Mouse (Mus musculus) hindbrain, embryonic 15.5 days (tissue): ENCODE measurements around the gene Rhoj. TPM values are rescaled to one million over a fixed set of nuclear protein-coding genes. Genes with fewer than 3 reads are reported as not detected.
"Not testable (repeated sequence)": the region's sequence is repeated elsewhere in the genome, so short reads cannot be mapped to it uniquely, and the experiment has no call there.

Experiments used
- ATAC-seq: fragments of 200-750 bp; cut with Nextera tagmentation; 2 replicates; pipeline ENCODE4 v1.8.0; 2017; ENCODE audit warnings: low read depth, moderate number of reproducible peaks, moderate TSS enrichment; ENCODE audit not compliant: low FRiP score
- H3K27ac ChIP-seq: fragments of 300-500 bp; sonication (generic); replicated peaks from 2 replicates; pipeline ENCODE4 v1.5.1; 2015; ENCODE audit warnings: mild to moderate bottlenecking, inconsistent platforms
- H3K27me3 ChIP-seq: fragments of 300-500 bp; sonication (generic); 2 replicates; pipeline ENCODE4 v1.6.1; 2015; ENCODE audit warnings: control low read depth, inconsistent platforms
- H3K36me3 ChIP-seq: fragments of 300-500 bp; sonication (generic); 2 replicates; pipeline ENCODE4 v1.6.1; 2015; ENCODE audit warnings: control low read depth, inconsistent platforms
- H3K4me1 ChIP-seq: fragments of 300-500 bp; sonication (generic); replicated peaks from 2 replicates; pipeline ENCODE4 v1.6.1; 2015; ENCODE audit warnings: control low read depth, inconsistent platforms
- H3K4me2 ChIP-seq: fragments of 300-500 bp; sonication (generic); 2 replicates; pipeline ENCODE4 v1.6.1; 2015; ENCODE audit warnings: moderate library complexity, mild to moderate bottlenecking, inconsistent platforms
- H3K4me3 ChIP-seq: fragments of 300-500 bp; sonication (generic); 2 replicates; pipeline ENCODE4 v1.5.1; 2015; ENCODE audit warnings: mild to moderate bottlenecking, inconsistent platforms
- H3K9ac ChIP-seq: fragments of 300-500 bp; sonication (generic); 2 replicates; pipeline ENCODE4 v1.6.1; 2015; ENCODE audit warnings: inconsistent platforms
- H3K9me3 ChIP-seq: fragments of 300-500 bp; sonication (generic); 2 replicates; pipeline ENCODE4 v1.6.1; 2016; ENCODE audit warnings: control low read depth, inconsistent platforms
- WGBS: fragments of 180-500 bp; shearing (Covaris S2); methylation state at CpG from one replicate; pipeline ENCODE4 v1.1.7; 2015; 5-methylcytosine and 5-hydroxymethylcytosine counted together
- polyA plus RNA-seq: library from polyadenylated mRNA; unstranded; fragments of >200 nt; fragmentation: Nextera tagmentation; extraction: Ambion mirVana; gene quantifications from 2 replicates; pipeline ENCODE4 v1.2.1, GENCODE M21; 2015

Rhoj gene
- polyA plus RNA-seq, 1 experiment from 2014 or later = 22.8 TPM

- Histone ChIP-seq H3K9ac (no peak overlapping the region), H3K27me3 (0 out of 2 replicates have a peak, but pooled peaks cover 4% of the 10 kb centered on the region), H3K4me1 (peaks cover 18% of the 10 kb centered on the region), H3K9me3 (no peaks in the 10 kb centered on the region), H3K4me2 (peak overlapping the region; percentile 97), H3K4me3 (peak overlapping the region; percentile 7; the same call in 1 of the 2 replicates), H3K36me3 (no peaks in the 10 kb centered on the region), H3K27ac (no peak overlapping the region)
- 65% methylated on average over 6 of the region's 6 CpGs for WGBS
- no peak for ATAC-seq
Observed at GRCm38 (mm10) chr12:75309756-75310155, 1.6 kb downstream of the Rhoj start.

- 86% methylated on average over 12 of the region's 12 CpGs for WGBS
Observed at GRCm38 (mm10) chr12:75310766-75311165, 2.6 kb downstream of the Rhoj start.

GRCm38 (mm10) chr12:75311879-75312278, 3.8 kb downstream of the Rhoj start:
- Histone ChIP-seq H3K4me2 (no peak overlapping the region), H3K4me3 (no peak overlapping the region), H3K27me3 (0 out of 2 replicates have a peak, but pooled peaks cover 4% of the 10 kb centered on the region), H3K27ac (no peak overlapping the region), H3K36me3 (no peaks in the 10 kb centered on the region), H3K9me3 (no peaks in the 10 kb centered on the region), H3K9ac (no peak overlapping the region), H3K4me1 (peaks cover 18% of the 10 kb centered on the region)
- WGBS = 85% methylated on average over 8 of the region's 8 CpGs
- no peak for ATAC-seq

More at GRCm38 (mm10) chr12:75310766-75311165, 2.6 kb downstream of the Rhoj start:
- Histone ChIP-seq H3K9me3 (no peaks in the 10 kb centered on the region), H3K4me2 (no peak overlapping the region), H3K27me3 (0 out of 2 replicates have a peak, but pooled peaks cover 4% of the 10 kb centered on the region), H3K36me3 (no peaks in the 10 kb centered on the region), H3K4me3 (0 out of 2 replicates have a peak overlapping the region, but pooled peaks have one; percentile 7), H3K4me1 (peaks cover 18% of the 10 kb centered on the region), H3K9ac (no peak overlapping the region), H3K27ac (0 out of 2 replicates have a peak overlapping the region, but pooled peaks have one; percentile 14)
- ATAC-seq = no peak

DNA sequence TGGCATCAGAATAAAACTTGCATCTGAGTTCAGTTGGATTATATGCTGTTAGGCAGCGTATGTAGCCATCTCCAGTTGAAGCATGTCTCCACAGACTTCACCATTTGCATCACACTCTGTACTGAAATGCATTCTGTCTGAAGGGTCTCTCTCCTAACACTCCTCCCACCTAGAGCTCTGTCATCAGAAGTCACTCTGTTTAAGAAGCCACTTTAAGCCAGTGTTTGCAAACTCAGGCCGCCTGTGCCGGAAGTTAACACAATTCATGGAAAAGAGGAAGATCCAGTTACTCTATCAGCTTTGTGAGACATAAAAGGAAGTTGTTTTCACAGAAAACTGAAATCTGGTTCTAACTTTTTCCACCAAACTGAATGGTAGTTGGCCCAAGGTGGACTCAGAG, 5.9 kb downstream of the Rhoj start:
- no peaks in the 10 kb centered on the region for H3K36me3 ChIP-seq
- H3K27ac ChIP-seq = no peak overlapping the region
- 0 out of 2 replicates have a peak, but pooled peaks cover 4% of the 10 kb centered on the region for H3K27me3 ChIP-seq
- H3K9ac ChIP-seq = no peak overlapping the region
- no peak overlapping the region for H3K4me3 ChIP-seq
- ATAC-seq = no peak
- H3K4me2 ChIP-seq = no peak overlapping the region
- H3K9me3 ChIP-seq = no peaks in the 10 kb centered on the region
- WGBS = 86% methylated on average over 3 of the region's 3 CpGs
- H3K4me1 ChIP-seq = no peaks in the 10 kb centered on the region

- H3K36me3 ChIP-seq = no peaks in the 10 kb centered on the region
- no peaks in the 10 kb centered on the region for H3K9me3 ChIP-seq
- no peak overlapping the region for H3K27ac ChIP-seq
- H3K4me1 ChIP-seq = no peaks in the 10 kb centered on the region
- no peak overlapping the region for H3K4me2 ChIP-seq
- no peaks in the 10 kb centered on the region for H3K27me3 ChIP-seq
- WGBS = 87% methylated on average over 3 of the region's 3 CpGs
- no peak for ATAC-seq
- no peak overlapping the region for H3K9ac ChIP-seq
- H3K4me3 ChIP-seq = no peak overlapping the region
Observed at GRCm38 (mm10) chr12:75315851-75316250, 7.7 kb downstream of the Rhoj start.

GRCm38 (mm10) chr12:75320441-75320925, 12.4 kb downstream of the Rhoj start:
- Histone ChIP-seq H3K4me3 (no peak overlapping the region), H3K9ac (no peak overlapping the region), H3K9me3 (no peaks in the 10 kb centered on the region), H3K27me3 (no peaks in the 10 kb centered on the region), H3K36me3 (no peaks in the 10 kb centered on the region), H3K4me2 (no peak overlapping the region), H3K27ac (no peak overlapping the region), H3K4me1 (no peaks in the 10 kb centered on the region)
- 80% methylated on average over 12 of the region's 12 CpGs for WGBS
- no peak for ATAC-seq

GRCm38 (mm10) chr12:75321189-75321588, 13.1 kb downstream of the Rhoj start:
- no peak for ATAC-seq
- Histone ChIP-seq H3K9ac (no peak overlapping the region), H3K9me3 (no peaks in the 10 kb centered on the region), H3K4me3 (no peak overlapping the region), H3K36me3 (no peaks in the 10 kb centered on the region), H3K4me2 (no peak overlapping the region), H3K27ac (no peak overlapping the region), H3K27me3 (no peaks in the 10 kb centered on the region), H3K4me1 (no peaks in the 10 kb centered on the region)
- 81% methylated on average over 4 of the region's 4 CpGs for WGBS

- Histone ChIP-seq H3K4me3 (no peak overlapping the region), H3K9me3 (no peaks in the 10 kb centered on the region), H3K27me3 (no peaks in the 10 kb centered on the region), H3K4me2 (no peak overlapping the region), H3K27ac (no peak overlapping the region), H3K9ac (no peak overlapping the region), H3K36me3 (no peaks in the 10 kb centered on the region), H3K4me1 (no peaks in the 10 kb centered on the region)
- no peak for ATAC-seq
- WGBS = 96% methylated on average over 2 of the region's 2 CpGs
Observed at GRCm38 (mm10) chr12:75329188-75329587, 21.1 kb downstream of the Rhoj start.

- Histone ChIP-seq H3K27ac (no peak overlapping the region), H3K4me1 (no peaks in the 10 kb centered on the region), H3K36me3 (no peaks in the 10 kb centered on the region), H3K9ac (no peak overlapping the region), H3K9me3 (no peaks in the 10 kb centered on the region), H3K4me3 (no peak overlapping the region), H3K4me2 (no peak overlapping the region), H3K27me3 (no peaks in the 10 kb centered on the region)
- WGBS = 91% methylated on average over 3 of the region's 3 CpGs
- ATAC-seq = no peak
Observed at GRCm38 (mm10) chr12:75339894-75340293, 31.8 kb downstream of the Rhoj start.

DNA sequence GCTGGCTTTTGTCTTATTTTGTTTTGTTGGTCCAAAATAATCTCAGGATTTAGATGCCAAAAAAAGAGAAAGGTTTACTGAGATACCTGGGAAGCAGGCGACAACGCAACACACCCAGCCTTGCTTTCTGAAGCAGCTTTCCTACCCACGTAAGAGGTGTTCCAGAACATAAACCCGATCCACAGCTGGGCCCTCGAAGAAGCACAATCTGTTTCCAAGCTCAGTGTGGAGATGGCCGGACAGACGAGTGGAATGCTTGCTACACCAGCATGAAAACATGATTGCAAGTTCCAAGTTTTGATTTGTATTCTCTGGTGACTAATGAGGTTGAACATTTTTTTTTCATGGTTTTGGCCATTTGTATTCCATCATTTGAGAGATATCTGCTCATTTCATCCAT, 32.2 kb downstream of the Rhoj start:
- H3K9me3 ChIP-seq = no peaks in the 10 kb centered on the region
- no peak overlapping the region for H3K9ac ChIP-seq
- H3K27ac ChIP-seq = no peak overlapping the region
- no peaks in the 10 kb centered on the region for H3K36me3 ChIP-seq
- no peak overlapping the region for H3K4me3 ChIP-seq
- ATAC-seq = no peak
- no peak overlapping the region for H3K4me2 ChIP-seq
- H3K4me1 ChIP-seq = no peaks in the 10 kb centered on the region
- 95% methylated on average over 7 of the region's 7 CpGs for WGBS
- H3K27me3 ChIP-seq = no peaks in the 10 kb centered on the region

GRCm38 (mm10) chr12:75348551-75348950, 40.4 kb downstream of the Rhoj start:
- Histone ChIP-seq H3K4me1 (no peaks in the 10 kb centered on the region), H3K9me3 (no peaks in the 10 kb centered on the region), H3K27me3 (no peaks in the 10 kb centered on the region), H3K4me3 (no peak overlapping the region), H3K27ac (no peak overlapping the region), H3K36me3 (no peaks in the 10 kb centered on the region), H3K9ac (no peak overlapping the region), H3K4me2 (no peak overlapping the region)
- no peak for ATAC-seq
- 87% methylated on average over 7 of the region's 7 CpGs for WGBS

- H3K4me1 ChIP-seq, H3K27ac ChIP-seq, H3K27me3 ChIP-seq, H3K36me3 ChIP-seq, H3K4me2 ChIP-seq, H3K9ac ChIP-seq, H3K9me3 ChIP-seq, ATAC-seq, H3K4me3 ChIP-seq: not testable (repeated sequence)
- whole genome bisulfite sequencing = 77% methylated on average over 5 of the region's 5 CpGs
Observed at GRCm38 (mm10) chr12:75349537-75349936, 41.4 kb downstream of the Rhoj start.

- Histone ChIP-seq H3K27me3 (no peaks in the 10 kb centered on the region), H3K9ac (no peak overlapping the region), H3K36me3 (no peaks in the 10 kb centered on the region), H3K4me2 (no peak overlapping the region), H3K9me3 (no peaks in the 10 kb centered on the region), H3K27ac (no peak overlapping the region), H3K4me3 (no peak overlapping the region), H3K4me1 (no peaks in the 10 kb centered on the region)
- ATAC-seq = no peak
- WGBS = 75% methylated on average over 5 of the region's 5 CpGs
Observed at GRCm38 (mm10) chr12:75350750-75351149, 42.6 kb downstream of the Rhoj start.
